Comparison of ENCODE assay signal across 10 mouse cellular contexts in the genomic region with DNA sequence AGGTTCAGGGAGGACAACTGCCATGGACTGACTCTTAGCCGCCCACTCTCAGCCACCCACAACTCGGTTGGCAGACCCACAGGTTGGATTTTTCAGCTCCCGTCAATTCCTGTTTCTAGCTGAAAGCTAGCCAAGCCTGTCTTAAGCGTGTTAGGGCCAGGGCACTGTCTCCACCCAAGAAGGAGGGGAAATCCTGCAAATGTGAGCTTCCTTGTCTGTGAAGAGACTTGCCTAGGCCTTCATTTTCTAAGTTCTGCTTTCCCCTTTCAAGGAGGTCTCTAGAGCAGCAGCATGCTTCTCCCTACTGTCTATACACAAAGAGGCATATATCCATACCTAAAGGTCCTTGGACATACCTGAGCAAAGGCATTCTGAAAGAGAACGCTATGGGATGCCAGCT. TPM values are rescaled to one million over a fixed set of nuclear protein-coding genes. Genes with fewer than 3 reads are reported as not detected.
A peak's percentile ranks its signal among the peaks of the same experiment; 100 is the strongest.
DNase-seq lines count a peak whose midpoint lies in the region; ATAC-seq lines count a peak whose summit lies in the region.
"Had no signal": no experiment of that assay in that cellular context is flagged by ENCODE, and none has a peak within 500 bp of the region (broad histone marks: within the 10 kb centered on the region; RNA-seq: fewer than 3 reads in every experiment).

No protein-coding gene starts in this region.

- DNase-seq in frontal cortex, postnatal 14 days (ENCODE audit: low spot score in 2 of 2): no peak
- DNase-seq in right cerebral cortex, postnatal 10 days (ENCODE audit: low spot score in 2 of 2): peak; percentile 25 to 28
- DNase-seq in right cerebral cortex, postnatal 4 days: no peak
- DNase-seq in adrenal gland, postnatal 14 days: no peak
- no peak for DNase-seq in spleen, adult 12 weeks (ENCODE audit: low spot score)
- DNase-seq in urinary bladder, postnatal 14 days (ENCODE audit: low spot score): no peak

- no peaks in the 10 kb centered on the region for H3K27me3 ChIP-seq in midbrain, embryonic 13.5 days
- H3K27me3 ChIP-seq: heart, embryonic 15.5 days had no signal

- no peaks in the 10 kb centered on the region for H3K9me3 ChIP-seq in midbrain, embryonic 13.5 days
- H3K9me3 ChIP-seq: heart, embryonic 15.5 days had no signal

- 87% methylated on average over 5 of the region's 5 CpGs for WGBS in midbrain, embryonic 13.5 days

- H3K4me3 ChIP-seq in midbrain, embryonic 13.5 days (replicated peaks): peak overlapping the region; percentile 51

- H3K4me1 ChIP-seq in midbrain, embryonic 13.5 days (replicated peaks): peaks cover 12% of the 10 kb centered on the region
- H3K4me1 ChIP-seq: heart, embryonic 15.5 days had no signal

- peak overlapping the region; percentile 57 for H3K9ac ChIP-seq in midbrain, embryonic 13.5 days (replicated peaks)
- H3K9ac ChIP-seq: heart, embryonic 15.5 days had no signal

- H3K27ac ChIP-seq in midbrain, embryonic 13.5 days: no peak overlapping the region
- H3K27ac ChIP-seq: heart, embryonic 15.5 days had no signal

- peak overlapping the region; percentile 53 for H3K4me2 ChIP-seq in midbrain, embryonic 13.5 days (replicated peaks)

- peak; percentile 8; the same call in 1 of the 2 replicates for ATAC-seq in frontal cortex, adult (ENCODE audit: low TSS enrichment)
- no peak for ATAC-seq in midbrain, embryonic 13.5 days
- ATAC-seq: activated CD4-positive, CD25-positive, alpha-beta regulatory T cell, adult 4 months had no signal

- H3K36me3 ChIP-seq in midbrain, embryonic 13.5 days: peaks cover 17% of the 10 kb centered on the region
- H3K36me3 ChIP-seq: heart, embryonic 15.5 days had no signal

RNA-seq across cellular contexts. Expression of a gene that starts 1.4 kb away (rescaled TPM):
- polyA plus RNA-seq in midbrain, embryonic 13.5 days (2015; fragmentation: Nextera tagmentation; extraction: Ambion mirVana): 11.3 and 14.2 TPM in 2 replicates
- total RNA-seq in adrenal gland, postnatal 14 days (2021): 25.9 and 32.0 TPM in 2 replicates

RNA-seq across cellular contexts. Expression of a gene that starts 22.2 kb away (rescaled TPM):
- 33.9 and 36.2 TPM in 2 replicates for polyA plus RNA-seq in midbrain, embryonic 13.5 days (2015; fragmentation: Nextera tagmentation; extraction: Ambion mirVana)
- 21.0 and 22.5 TPM in 2 replicates for total RNA-seq in adrenal gland, postnatal 14 days (2021)

Comparison
In these comparisons a context has a peak if more than half of its experiments do, and no peak if none do; other contexts are left out.
1. DNase-seq: peak in right cerebral cortex, postnatal 10 days (2 of 2); none in frontal cortex, postnatal 14 days (0 of 2), right cerebral cortex, postnatal 4 days (single experiment), adrenal gland, postnatal 14 days (single experiment), spleen, adult 12 weeks (single experiment) and urinary bladder, postnatal 14 days (single experiment).